Mouse (Mus musculus): ENCODE results near the gene Tmem145.

The Tmem145 gene

GRCm38 (mm10) chr7:25317446-25317999 is 11.6 kb downstream of the Tmem145 start:
- intact Hi-C loops (cut with DNase I), result loop anchor here (5.0 kb wide), 1 partner anchor 75 kb away; no protein-coding TSS in a partner anchor

DNA sequence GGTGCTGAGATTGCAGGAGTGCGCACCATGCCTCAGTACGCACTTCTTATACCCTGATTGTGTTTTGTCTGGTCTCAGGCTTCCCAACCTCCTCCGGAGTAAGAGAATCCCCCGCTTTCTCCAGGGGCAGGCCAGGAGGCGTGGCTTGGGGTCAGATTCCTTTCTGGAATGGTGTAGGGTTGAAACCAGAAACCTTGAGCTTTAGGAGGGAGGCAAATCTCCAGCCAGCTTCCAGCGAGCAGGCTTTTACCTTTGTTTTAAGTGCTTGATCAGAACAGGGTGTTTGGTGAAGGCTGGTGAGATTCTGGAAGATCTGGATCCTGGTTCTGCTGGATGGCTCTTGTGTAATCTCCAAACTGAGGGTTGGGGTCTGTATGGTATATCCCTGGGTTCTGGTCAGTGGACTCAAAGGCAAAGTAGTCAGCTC is 16.2 kb downstream of the Tmem145 start:
- intact Hi-C loops (cut with DNase I), result no loop called here

DNA sequence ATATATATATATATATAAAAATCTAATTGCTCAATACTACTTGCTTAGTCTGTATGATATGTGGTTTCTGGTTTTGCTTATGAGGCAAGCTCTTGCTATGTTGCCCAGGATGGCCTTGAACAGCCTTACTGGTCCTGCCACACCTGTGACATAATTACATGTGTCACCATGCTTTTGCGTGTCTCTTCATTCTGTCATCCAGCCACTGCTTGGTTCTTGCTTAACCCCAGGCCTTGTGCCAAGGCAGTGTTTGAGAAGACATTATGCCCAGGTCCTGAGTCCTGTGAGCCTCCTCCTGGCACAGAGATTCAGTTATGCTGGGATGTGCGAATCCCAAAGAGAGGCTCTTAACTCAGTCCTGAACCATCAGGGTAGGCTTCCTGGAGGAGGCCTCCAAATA is 17.3 kb downstream of the Tmem145 start:
- intact Hi-C loops (cut with DNase I), result no loop called here

- intact Hi-C loops (cut with DNase I), result loop anchor here (5.0 kb wide), 1 partner anchor 42 kb away; the partner anchor contains the start of gene Cnfn
Observed at GRCm38 (mm10) chr7:25325431-25325830, 19.5 kb downstream of the Tmem145 start.

DNA sequence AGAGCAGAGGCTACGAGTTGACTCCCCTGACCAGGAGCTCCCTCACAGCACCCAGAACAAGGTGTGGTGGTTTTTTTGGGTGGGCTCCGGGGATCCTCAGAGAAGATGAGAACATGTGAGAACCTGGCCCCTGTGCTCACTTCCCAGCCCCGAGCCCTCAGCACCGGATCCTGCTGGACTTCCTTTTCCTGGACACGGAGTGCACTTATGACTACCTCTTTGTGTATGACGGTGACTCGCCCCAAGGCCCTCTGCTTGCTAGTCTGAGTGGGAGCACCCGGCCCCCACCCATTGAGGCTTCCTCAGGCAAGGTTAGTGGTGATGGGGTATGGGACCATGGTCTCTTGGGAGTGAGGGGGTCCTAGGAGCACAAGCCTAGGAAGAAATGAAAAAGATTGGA is 20.3 kb downstream of the Tmem145 start:
- intact Hi-C loops (cut with DNase I), result loop anchor here (5.0 kb wide), 1 partner anchor 41 kb away; the partner anchor contains the start of gene Cnfn

- intact Hi-C loops (cut with DNase I), result loop anchor here (5.0 kb wide), 1 partner anchor 91 kb away; no protein-coding TSS in a partner anchor
Observed at GRCm38 (mm10) chr7:25333596-25334307, 27.8 kb downstream of the Tmem145 start.

GRCm38 (mm10) chr7:25334472-25334871 is 28.6 kb downstream of the Tmem145 start:
- intact Hi-C loops (cut with DNase I), result loop anchor here (5.0 kb wide), 1 partner anchor 92 kb away; no protein-coding TSS in a partner anchor

DNA sequence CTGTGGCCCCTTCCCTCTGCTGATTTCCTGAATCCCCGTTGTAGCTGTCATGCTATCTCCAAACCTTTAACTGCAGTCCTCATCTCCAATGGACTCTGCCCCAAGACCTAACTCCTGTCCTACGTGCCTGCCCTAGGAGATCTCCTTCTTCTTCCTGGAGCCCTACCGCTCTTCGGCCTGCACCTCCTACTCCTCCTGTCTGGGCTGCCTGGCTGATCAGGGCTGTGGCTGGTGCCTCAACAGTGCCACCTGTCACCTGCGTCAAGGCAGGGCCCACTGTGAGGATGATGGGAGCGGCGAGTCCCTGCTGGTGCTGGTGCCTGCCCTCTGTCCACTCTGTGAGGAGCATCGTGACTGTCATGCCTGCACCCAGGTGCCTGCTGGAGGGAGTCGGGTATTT is 33.4 kb downstream of the Tmem145 start:
- intact Hi-C loops (cut with DNase I), result no loop called here

DNA sequence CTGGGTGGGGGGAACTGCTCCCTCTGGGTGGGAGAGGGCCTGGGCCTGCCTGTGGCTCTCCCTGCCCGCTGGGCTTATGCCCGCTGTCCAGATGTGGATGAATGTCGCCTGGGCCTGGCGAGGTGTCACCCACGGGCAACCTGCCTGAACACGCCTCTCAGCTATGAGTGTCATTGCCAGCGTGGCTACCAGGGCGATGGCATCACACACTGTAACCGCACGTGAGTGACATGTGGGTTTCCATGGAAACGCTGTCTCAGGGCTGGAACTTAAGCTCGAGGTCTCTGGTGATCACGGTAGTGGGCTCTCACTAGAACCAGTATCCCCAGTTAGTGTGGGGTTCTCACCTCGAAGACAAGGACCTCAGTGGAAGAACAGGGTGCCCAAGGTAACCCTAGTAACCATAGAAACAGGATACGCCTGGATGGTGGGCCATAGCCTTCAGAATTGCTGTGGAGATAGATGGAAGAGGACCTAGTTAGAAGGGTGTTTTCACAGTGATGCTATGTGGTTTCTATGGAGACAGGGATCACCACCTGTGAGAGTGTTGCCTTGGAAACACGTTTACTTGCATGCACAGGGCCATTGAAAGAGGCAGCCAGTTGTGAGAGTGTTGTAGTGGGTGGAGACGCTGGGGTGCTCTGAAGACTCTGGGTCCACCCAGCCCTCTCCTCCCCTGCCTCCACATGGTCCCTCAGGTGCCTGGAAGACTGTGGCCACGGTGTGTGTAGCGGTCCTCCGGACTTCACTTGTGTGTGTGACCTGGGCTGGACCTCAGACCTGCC is 35.3 kb downstream of the Tmem145 start:
- intact Hi-C loops (cut with DNase I), result no loop called here

GRCm38 (mm10) chr7:25348861-25349260 is 43.0 kb downstream of the Tmem145 start:
- intact Hi-C loops (cut with DNase I), result no loop called here

- intact Hi-C loops (cut with DNase I), result no loop called here
Observed at GRCm38 (mm10) chr7:25358721-25359206, 52.9 kb downstream of the Tmem145 start.

DNA sequence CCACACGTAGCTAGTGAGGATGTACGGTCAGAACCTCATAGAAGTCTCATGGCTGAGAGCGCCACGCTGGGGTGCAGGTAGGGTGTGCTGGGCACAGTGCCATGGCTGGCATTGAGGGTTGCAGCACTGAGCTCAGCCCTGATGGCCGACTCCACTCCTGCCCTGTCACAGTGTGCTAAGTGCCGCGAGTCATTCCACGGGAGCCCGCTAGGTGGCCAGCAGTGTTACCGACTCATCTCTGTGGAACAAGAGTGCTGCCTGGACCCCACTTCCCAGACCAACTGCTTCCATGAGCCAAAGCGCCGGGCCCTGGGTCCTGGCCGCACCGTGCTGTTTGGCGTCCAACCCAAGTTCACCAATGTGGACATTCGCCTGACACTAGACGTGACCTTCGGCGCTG is 57.2 kb downstream of the Tmem145 start:
- intact Hi-C loops (cut with DNase I), result no loop called here

DNA sequence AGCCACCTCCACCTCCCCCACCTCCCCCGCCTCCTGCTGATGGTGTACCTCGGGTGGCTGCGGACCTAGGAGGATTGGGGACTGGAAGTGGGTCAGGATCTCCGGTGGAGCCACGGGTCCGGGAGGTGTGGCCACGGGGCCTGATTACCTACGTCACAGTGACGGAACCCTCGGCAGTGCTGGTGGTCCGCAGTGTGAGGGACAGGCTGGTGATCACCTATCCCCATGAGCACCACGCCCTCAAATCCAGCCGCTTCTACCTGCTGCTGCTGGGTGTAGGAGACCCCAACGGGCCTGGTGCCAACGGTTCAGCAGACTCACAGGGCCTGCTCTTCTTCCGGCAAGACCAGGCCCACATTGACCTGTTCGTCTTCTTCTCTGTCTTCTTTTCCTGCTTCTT is 57.7 kb downstream of the Tmem145 start:
- intact Hi-C loops (cut with DNase I), result no loop called here

Data from adrenal gland (tissue).